Mouse (Mus musculus): ENCODE measurements at regions not wholly inside any gene's neighbourhood (a gene's known extent, or its start where the extent isn't known, plus 50 kb on each side); places are given as distances from the start of the nearest gene placed in this dataset.

DNA sequence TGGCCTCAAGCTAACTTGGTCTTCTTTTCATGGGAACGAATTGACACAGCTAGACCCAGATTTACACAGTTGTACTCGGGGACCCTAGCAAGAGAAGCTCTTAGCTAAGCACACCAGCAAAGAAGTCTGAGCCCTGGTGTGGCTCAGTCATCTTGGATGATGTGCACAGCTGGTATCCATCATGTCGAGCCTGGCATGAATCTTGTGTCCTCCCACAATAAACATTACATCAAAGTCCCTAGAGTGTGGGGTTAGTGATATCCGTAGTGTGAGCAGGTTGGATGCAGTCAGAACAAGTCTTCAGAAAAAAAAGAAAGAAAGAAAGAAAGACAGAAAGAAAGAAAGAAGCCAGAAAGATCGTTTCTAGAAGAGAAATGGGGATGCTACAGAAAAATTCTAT, 52.1 kb upstream of the Hmcn1 start:
- no peak overlapping the region for H3K4me2 ChIP-seq (replicated peaks; ENCODE audit: low read depth, low read length)
- H3K9ac ChIP-seq (replicated peaks; ENCODE audit: low read length) = no peak overlapping the region
- WGBS = 21% methylated on average over 5 of the region's 5 CpGs

DNA sequence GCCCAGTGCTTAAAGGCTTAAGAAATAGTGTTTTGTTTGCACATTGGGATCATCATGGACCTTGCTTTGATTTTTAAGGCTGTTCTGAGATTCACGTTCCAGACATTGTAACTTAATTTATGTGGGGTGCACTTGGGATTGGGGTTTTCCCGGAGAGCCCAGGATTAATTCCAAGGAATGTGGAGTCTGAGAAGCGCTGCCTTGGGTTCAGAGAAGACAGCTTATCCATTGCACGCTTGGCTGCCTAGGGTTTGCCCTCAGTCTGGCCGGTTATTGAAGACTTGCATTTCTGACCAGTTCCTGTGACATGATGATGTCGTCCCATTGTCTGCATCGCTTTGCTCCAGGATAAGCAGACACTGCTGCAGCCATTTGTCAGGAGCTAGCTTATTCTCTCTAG, 53.4 kb upstream of the Hmcn1 start:
- H3K4me3 ChIP-seq (ENCODE audit: low read length) = no peak overlapping the region
- no peak overlapping the region for H3K9ac ChIP-seq (replicated peaks; ENCODE audit: low read length)
- ATAC-seq (ENCODE audit: low FRiP score, low TSS enrichment) = no peak
- no peak overlapping the region for H3K27ac ChIP-seq (ENCODE audit: low read length)
- H3K9me3 ChIP-seq (ENCODE audit: low read length) = no peaks in the 10 kb centered on the region
- H3K27me3 ChIP-seq (ENCODE audit: insufficient read depth, low read length) = no peaks in the 10 kb centered on the region
- 0 out of 2 replicates have a peak overlapping the region, but pooled peaks have one; percentile 5 for H3K4me2 ChIP-seq (replicated peaks; ENCODE audit: low read depth, low read length)
- 30% methylated on average over 7 of the region's 7 CpGs for WGBS
- peaks cover 28% of the 10 kb centered on the region for H3K4me1 ChIP-seq (ENCODE audit: insufficient read depth, low read length)
- H3K36me3 ChIP-seq (ENCODE audit: insufficient read depth, low read length) = no peaks in the 10 kb centered on the region

More for the DNA sequence above, 52.1 kb upstream of the Hmcn1 start:
- Histone ChIP-seq H3K36me3 (ENCODE audit: insufficient read depth, low read length) (no peaks in the 10 kb centered on the region), H3K27me3 (ENCODE audit: insufficient read depth, low read length) (no peaks in the 10 kb centered on the region), H3K27ac (ENCODE audit: low read length) (no peak overlapping the region), H3K4me3 (ENCODE audit: low read length) (no peak overlapping the region), H3K4me1 (ENCODE audit: insufficient read depth, low read length) (peaks cover 36% of the 10 kb centered on the region), H3K9me3 (ENCODE audit: low read length) (no peaks in the 10 kb centered on the region)
- 0 out of 2 replicates have a peak, but pooled peaks have one; percentile 28 for ATAC-seq (ENCODE audit: low FRiP score, low TSS enrichment)

DNA sequence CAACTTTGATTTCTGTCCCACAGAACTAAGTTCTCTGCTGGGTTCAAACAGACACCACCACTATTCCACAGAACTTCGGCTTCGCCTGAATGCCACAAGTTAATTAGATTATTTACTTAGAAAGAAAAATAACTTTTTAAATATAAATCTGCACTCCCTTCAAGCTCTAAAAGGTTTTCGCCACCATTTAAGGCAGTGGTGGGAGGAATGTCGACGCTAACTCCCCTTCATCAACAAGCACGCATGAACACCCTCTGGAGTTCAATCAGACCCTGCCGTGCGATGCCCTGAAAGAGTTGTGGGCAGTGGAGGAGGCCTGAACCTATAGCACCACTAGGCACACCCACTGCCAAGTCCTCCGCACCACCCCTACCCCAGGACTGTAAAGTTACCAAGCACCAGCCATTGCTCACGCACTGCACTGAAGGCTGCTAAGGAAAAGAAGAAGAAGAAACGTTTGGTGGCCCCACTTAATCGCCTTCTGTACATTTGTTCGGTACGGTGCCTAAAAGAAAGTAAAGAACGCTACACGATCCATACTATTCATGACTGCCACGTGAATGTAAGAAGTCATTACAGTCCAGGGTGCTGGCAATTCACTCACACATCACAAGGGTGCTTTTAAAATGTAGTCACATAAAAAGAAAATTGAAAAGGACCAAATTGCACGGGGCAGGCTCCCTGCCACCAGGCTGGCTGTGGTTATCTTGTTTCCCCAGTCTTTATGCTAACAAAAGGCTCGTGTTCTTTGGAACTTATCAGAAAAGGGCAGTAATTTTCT, 56.7 kb upstream of the Hmcn1 start:
- 49% methylated on average over 19 of the region's 19 CpGs for WGBS
- H3K4me2 ChIP-seq (replicated peaks; ENCODE audit: low read depth, low read length) = no peak overlapping the region
- no peaks in the 10 kb centered on the region for H3K36me3 ChIP-seq (ENCODE audit: insufficient read depth, low read length)
- no peak overlapping the region for H3K9ac ChIP-seq (replicated peaks; ENCODE audit: low read length)
- no peak overlapping the region for H3K27ac ChIP-seq (ENCODE audit: low read length)
- H3K4me3 ChIP-seq (ENCODE audit: low read length) = no peak overlapping the region
- peak; percentile 77 for ATAC-seq (ENCODE audit: low FRiP score, low TSS enrichment)
- no peaks in the 10 kb centered on the region for H3K9me3 ChIP-seq (ENCODE audit: low read length)
- peaks cover 28% of the 10 kb centered on the region for H3K4me1 ChIP-seq (ENCODE audit: insufficient read depth, low read length)
- H3K27me3 ChIP-seq (ENCODE audit: insufficient read depth, low read length) = no peaks in the 10 kb centered on the region

DNA sequence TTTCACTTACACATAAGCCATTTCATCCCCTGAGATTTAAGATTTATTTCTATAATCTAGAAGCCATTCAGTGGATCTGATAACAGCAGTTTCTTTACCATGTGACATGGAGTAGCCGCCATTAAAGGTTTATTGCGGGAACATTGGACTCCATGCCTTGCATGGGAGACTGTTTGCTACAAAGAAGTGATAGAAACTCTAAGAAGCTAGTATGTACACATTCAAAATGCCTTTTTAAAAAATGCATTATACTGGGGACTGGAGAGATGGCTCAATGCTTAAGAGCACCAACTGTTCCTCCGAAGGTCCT, 57.2 kb upstream of the Hmcn1 start:
- Histone ChIP-seq H3K9me3 (ENCODE audit: low read length) (no peaks in the 10 kb centered on the region), H3K4me3 (ENCODE audit: low read length) (no peak overlapping the region), H3K36me3 (ENCODE audit: insufficient read depth, low read length) (no peaks in the 10 kb centered on the region), H3K27me3 (ENCODE audit: insufficient read depth, low read length) (no peaks in the 10 kb centered on the region), H3K27ac (ENCODE audit: low read length) (no peak overlapping the region), H3K4me2 (replicated peaks; ENCODE audit: low read depth, low read length) (no peak overlapping the region), H3K4me1 (ENCODE audit: insufficient read depth, low read length) (peaks cover 24% of the 10 kb centered on the region), H3K9ac (replicated peaks; ENCODE audit: low read length) (no peak overlapping the region)
- no peak for ATAC-seq (ENCODE audit: low FRiP score, low TSS enrichment)
- WGBS = 91% methylated on average over 3 of the region's 3 CpGs

DNA sequence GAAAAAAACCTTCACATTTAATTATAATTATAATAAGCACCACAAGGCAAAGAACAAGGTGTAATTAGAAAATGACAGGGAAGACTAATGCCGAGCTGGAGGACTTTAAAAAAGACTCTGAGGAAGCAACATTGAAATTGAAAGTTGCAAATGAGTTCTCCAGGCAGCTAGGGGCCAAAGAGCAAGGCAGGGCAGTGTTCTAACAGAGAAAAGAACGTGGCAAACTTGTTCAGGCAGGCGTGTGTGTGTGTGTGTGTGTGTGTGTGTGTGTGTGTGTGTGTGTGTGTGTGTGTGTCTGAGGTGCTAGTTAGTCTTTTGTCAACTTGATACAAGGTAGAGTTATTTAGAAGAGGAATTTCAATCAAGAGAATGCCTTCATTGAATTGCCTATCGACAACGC, 60.0 kb upstream of the Hmcn1 start:
- Histone ChIP-seq H3K9ac (replicated peaks; ENCODE audit: low read length) (no peak overlapping the region), H3K4me3 (ENCODE audit: low read length) (no peak overlapping the region), H3K9me3 (ENCODE audit: low read length) (no peaks in the 10 kb centered on the region), H3K36me3 (ENCODE audit: insufficient read depth, low read length) (no peaks in the 10 kb centered on the region), H3K27ac (ENCODE audit: low read length) (no peak overlapping the region), H3K27me3 (ENCODE audit: insufficient read depth, low read length) (no peaks in the 10 kb centered on the region), H3K4me1 (ENCODE audit: insufficient read depth, low read length) (peaks cover 14% of the 10 kb centered on the region), H3K4me2 (replicated peaks; ENCODE audit: low read depth, low read length) (no peak overlapping the region)
- ATAC-seq (ENCODE audit: low FRiP score, low TSS enrichment) = no peak
- 65% methylated on average over 5 of the region's 5 CpGs for WGBS

DNA sequence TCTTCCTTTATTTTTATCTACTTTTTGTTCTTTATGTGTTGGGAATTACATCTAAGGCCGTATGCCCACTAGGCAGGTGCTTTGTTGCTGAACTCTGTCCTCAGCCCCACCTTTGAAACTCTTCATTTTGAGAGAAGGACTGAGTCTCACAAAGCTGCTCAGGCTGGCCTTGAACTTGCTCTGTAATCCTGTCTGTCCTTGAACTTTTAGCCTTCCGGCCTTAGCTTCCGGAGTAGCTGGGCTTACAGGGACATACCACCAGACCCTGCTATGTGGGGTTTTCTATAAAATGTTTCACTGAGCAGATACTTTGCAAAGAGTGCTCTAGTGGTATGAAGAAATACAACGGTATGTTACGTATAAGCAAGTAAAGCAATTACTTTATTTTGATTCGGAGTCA, 62.2 kb upstream of the Hmcn1 start:
- Histone ChIP-seq H3K27ac (ENCODE audit: low read length) (no peak overlapping the region), H3K36me3 (ENCODE audit: insufficient read depth, low read length) (no peaks in the 10 kb centered on the region), H3K4me3 (ENCODE audit: low read length) (no peak overlapping the region), H3K4me1 (ENCODE audit: insufficient read depth, low read length) (peaks cover 10% of the 10 kb centered on the region), H3K9me3 (ENCODE audit: low read length) (no peaks in the 10 kb centered on the region), H3K27me3 (ENCODE audit: insufficient read depth, low read length) (no peaks in the 10 kb centered on the region), H3K9ac (replicated peaks; ENCODE audit: low read length) (no peak overlapping the region), H3K4me2 (replicated peaks; ENCODE audit: low read depth, low read length) (no peak overlapping the region)
- no peak for ATAC-seq (ENCODE audit: low FRiP score, low TSS enrichment)
- 89% methylated on average over 6 of the region's 6 CpGs for WGBS

DNA sequence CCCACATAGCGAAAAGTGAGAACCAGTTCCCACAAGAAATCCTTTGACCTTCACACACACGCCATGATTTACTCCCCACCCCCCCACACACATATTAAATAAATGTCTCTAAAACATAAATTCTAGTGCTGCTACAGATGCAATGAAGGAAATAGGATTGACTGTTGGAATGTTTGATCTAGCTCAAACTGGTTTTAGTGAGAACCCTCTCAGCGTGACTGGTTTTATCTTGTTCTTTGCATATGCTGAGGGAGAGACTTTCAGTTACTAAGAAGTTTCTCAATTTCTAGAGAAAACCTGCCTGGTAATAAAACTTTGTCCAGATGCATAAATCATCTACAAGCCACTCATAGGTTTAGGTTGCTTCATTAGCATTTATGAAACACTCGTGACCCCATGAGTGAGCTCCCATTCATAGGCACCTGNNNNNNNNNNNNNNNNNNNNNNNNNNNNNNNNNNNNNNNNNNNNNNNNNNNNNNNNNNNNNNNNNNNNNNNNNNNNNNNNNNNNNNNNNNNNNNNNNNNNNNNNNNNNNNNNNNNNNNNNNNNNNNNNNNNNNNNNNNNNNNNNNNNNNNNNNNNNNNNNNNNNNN, 66.4 kb upstream of the Hmcn1 start:
- Histone ChIP-seq H3K4me1 (ENCODE audit: insufficient read depth, low read length) (peaks cover 33% of the 10 kb centered on the region), H3K27ac (ENCODE audit: low read length) (peak overlapping the region; percentile 80), H3K4me2 (replicated peaks; ENCODE audit: low read depth, low read length) (no peak overlapping the region), H3K36me3 (ENCODE audit: insufficient read depth, low read length) (no peaks in the 10 kb centered on the region), H3K9me3 (ENCODE audit: low read length) (no peaks in the 10 kb centered on the region), H3K27me3 (ENCODE audit: insufficient read depth, low read length) (no peaks in the 10 kb centered on the region), H3K4me3 (ENCODE audit: low read length) (no peak overlapping the region), H3K9ac (replicated peaks; ENCODE audit: low read length) (no peak overlapping the region)
- ATAC-seq (ENCODE audit: low FRiP score, low TSS enrichment) = 0 out of 2 replicates have a peak, but pooled peaks have one; percentile 20
- WGBS = 47% methylated on average over 4 of the region's 4 CpGs

DNA sequence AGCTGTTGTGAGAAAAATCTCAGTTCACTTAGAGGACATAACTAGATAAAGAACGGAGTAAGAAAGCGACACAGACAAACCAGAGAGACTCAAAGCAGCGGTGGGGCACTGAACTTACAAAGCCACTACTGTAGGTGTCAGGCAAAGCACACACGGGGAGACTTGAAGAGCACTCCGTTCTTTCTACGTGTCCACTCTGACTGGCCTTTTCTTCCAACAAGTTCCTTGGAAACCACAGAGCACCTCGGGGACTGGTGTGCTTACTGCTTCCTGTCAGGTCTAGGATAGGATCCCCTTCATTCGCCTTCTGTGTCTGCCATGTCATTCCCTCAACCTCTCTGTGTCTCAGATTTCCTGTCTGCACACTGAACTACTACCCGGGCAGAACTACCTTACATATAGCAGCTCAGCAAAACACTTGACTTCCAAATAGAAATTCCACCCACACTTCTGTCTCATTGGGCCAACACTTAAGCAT, 71.9 kb upstream of the Hmcn1 start:
- H3K36me3 ChIP-seq (ENCODE audit: insufficient read depth, low read length) = no peaks in the 10 kb centered on the region
- no peak overlapping the region for H3K4me2 ChIP-seq (replicated peaks; ENCODE audit: low read depth, low read length)
- WGBS = 55% methylated on average over 9 of the region's 9 CpGs
- no peak for ATAC-seq (ENCODE audit: low FRiP score, low TSS enrichment)
- no peaks in the 10 kb centered on the region for H3K9me3 ChIP-seq (ENCODE audit: low read length)
- no peak overlapping the region for H3K9ac ChIP-seq (replicated peaks; ENCODE audit: low read length)
- no peaks in the 10 kb centered on the region for H3K27me3 ChIP-seq (ENCODE audit: insufficient read depth, low read length)
- H3K4me3 ChIP-seq (ENCODE audit: low read length) = no peak overlapping the region
- H3K4me1 ChIP-seq (ENCODE audit: insufficient read depth, low read length) = peaks cover 38% of the 10 kb centered on the region
- no peak overlapping the region for H3K27ac ChIP-seq (ENCODE audit: low read length)

DNA sequence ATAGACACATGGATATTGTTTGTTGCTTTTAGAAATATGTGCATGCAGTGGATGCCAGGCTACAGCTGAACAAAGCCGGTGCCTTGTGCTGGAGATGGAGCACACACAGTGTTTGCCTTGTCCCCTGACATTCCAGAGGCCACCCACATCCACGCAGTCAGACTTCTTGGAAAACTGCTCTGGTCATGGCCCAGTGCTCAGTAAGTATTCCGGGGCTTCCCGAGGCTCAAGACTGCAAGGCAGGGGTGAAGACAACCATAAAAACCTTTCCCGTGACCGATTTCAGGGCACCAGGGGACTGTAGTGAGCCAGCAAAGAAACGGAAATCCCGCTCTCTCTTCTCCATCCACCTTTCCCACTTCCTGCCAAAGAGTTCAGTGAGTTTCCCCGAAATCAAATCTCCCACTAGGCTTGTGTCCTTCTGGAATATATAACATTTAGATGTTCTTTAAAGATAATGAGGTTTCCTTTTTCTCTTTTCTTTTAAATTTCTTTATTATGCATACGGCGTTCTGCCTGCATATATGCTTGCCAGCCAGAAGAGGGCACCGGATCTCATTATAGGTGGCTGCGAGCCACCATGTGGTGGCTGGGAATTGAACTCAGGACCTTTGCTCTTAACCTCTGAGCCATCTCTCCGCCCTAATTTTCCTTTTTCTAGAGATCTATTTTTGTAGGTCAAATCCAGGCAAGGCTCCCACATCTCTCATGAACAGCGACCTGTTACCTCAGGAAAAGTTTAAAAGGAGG, 73.3 kb upstream of the Hmcn1 start:
- peak overlapping the region; percentile 20; the same call in 1 of the 2 replicates for H3K4me2 ChIP-seq (replicated peaks; ENCODE audit: low read depth, low read length)
- peak; percentile 91 for ATAC-seq (ENCODE audit: low FRiP score, low TSS enrichment)
- H3K4me1 ChIP-seq (ENCODE audit: insufficient read depth, low read length) = peaks cover 37% of the 10 kb centered on the region
- H3K36me3 ChIP-seq (ENCODE audit: insufficient read depth, low read length) = no peaks in the 10 kb centered on the region
- peak overlapping the region; percentile 72 for H3K27ac ChIP-seq (ENCODE audit: low read length)
- H3K9me3 ChIP-seq (ENCODE audit: low read length) = no peaks in the 10 kb centered on the region
- peak overlapping the region; percentile 20; the same call in 1 of the 2 replicates for H3K9ac ChIP-seq (replicated peaks; ENCODE audit: low read length)
- WGBS = 46% methylated on average over 15 of the region's 15 CpGs
- no peak overlapping the region for H3K4me3 ChIP-seq (ENCODE audit: low read length)
- no peaks in the 10 kb centered on the region for H3K27me3 ChIP-seq (ENCODE audit: insufficient read depth, low read length)

Measured in kidney, embryonic 16.5 days (tissue).